Mouse (Mus musculus) large intestine, adult 2 months (tissue): ENCODE measurements around the gene Nadk2. TPM values are rescaled to one million over a fixed set of nuclear protein-coding genes. Genes with fewer than 3 reads are reported as not detected.

Experiments
- DNase-seq: peaks from one replicate; pipeline ENCODE4 v3.0.0-alpha.2; 2012; ENCODE audit warnings: low read depth, low spot score
- WGBS: fragments of 180-500 bp; shearing (Covaris S2); methylation state at CpG from one replicate; pipeline ENCODE4 v1.1.7; 2018; 5-methylcytosine and 5-hydroxymethylcytosine counted together
- polyA plus RNA-seq: library from polyadenylated mRNA; depleted of rRNA; stranded (reverse); fragments of >200 nt; gene quantifications from 2 replicates; pipeline ENCODE4 v1.2.3, GENCODE M21; 2012; rRNA removed

Nadk2 gene
- polyA plus RNA-seq, 1 experiment, result 9.2 TPM

DNA sequence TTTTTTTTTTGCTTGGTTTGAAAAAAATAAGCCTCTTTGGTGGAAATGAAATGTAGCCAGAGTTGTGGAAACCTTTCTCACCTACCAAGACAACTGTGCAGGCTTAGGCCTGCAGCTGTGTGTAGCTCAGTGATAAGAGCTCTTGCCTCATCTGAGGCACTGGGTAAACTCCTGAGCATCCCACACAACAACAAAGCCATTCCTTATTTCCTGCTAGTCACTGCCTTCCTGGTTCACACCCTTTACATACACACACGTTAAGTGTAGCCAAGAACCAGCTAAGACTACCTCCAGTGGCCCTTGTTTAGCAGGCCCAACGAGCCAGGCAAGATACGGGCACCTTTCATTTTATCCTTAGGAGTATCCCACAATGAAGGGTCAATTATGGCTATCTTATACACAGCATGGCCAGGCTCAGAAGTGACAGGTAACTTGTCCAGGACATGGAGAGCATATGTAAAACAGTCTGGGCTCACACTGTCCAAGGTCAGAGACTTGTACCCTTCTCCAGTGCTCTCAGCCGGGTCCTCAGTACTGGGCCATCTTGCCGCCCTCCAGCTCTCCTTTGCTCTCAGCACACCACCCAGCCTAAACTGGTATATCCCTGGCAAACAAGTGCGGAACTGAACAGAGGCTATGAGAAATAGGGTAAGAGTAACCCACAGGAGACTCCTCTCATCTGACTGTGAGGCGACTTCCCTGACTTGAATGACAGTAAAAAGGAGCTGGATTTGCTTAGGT lies 56.2 kb downstream of the Nadk2 start:
- 71% methylated on average over 7 of the region's 7 CpGs for WGBS
- no peak for DNase-seq

DNA sequence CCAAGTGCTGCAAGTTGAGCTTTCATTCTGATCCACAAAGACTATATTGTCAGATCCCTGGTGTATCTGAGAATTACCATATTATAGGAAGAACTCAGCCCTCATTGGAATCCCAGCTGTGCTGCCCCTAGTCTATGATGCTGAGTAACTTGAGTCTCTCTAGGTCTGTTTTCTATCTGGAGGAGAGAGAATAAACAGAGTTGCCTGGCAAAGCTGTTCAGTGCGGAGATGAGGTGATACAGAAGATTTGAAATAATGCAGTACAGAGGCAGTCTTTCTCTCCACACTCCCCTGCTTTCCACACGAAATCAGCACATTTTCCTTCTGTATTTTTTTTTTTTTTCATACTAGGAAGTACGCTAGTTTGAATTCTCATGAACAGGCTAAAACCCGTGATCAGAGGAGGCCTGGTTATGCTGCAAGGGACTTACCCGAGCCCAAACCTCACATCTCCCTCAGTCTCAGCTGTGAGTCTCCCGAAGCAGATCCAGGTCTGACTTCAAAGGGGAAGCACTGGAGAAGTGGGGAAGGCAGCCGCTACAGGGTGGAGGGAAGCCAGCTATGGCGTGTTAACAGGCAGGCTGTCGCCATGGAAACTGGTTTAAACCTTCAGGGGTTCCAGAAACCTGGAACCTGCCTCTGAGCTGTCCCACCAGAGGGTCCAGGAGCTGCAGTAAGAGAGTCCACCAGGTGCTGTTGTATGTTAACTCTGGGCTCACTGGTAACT lies 59.9 kb downstream of the Nadk2 start:
- DNase-seq, result no peak
- 83% methylated on average over 9 of the region's 9 CpGs for WGBS

DNA sequence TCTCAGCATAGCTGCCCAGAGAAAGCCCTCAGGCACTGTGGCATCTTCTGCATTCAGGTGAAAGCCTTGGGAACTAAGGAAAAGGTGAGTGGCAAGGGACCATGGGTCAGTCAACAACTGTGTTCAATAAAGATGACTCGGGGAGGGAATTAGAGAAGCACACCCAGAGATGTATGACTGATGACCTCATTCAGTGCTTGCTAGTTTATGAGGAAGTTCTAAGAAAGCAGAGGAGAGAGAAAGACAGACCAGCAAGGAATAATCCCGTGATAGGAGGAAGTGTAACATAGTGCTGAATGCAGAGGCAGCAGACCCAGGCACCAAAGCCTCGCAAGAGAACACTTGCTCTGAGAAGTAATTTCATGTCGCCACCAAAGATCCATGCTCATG lies 60.4 kb downstream of the Nadk2 start:
- WGBS, result 46% methylated on average over 4 of the region's 4 CpGs
- DNase-seq, result no peak

DNA sequence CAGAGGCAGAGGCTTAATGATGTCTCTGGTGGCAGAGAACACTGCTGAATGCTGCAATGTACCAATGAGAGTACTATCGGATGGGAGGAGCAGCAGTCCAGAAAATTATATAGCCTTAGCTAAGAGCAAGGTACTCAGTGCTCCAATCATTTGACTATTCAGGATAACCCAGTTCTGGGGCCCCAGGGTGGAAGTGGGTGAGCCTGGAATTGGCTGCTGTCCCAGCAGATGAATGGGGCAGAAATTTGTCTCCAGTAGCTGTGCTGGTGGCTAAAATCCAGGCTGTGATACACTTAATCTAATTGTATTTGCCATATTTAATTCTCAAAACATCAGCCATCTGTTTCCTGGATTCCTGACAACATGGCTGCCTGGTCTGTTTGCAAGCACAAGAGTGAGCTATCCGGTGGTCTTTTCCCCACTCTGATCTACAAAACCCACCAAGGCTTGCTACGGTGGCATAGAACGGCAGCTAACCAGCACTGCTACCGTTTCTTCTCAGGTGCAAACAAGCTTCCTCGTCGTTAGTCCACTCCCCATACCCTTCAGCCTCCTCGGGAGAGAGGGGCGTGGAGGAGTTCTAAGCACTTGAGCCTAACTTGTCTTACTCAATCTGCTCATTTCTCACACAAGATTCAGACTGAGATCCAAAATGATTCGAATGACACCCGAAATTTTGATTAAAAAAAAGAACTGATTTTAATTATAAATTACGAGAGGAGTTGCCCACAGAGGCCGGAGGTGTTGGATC lies 61.8 kb downstream of the Nadk2 start:
- WGBS, result 43% methylated on average over 13 of the region's 13 CpGs
- no peak for DNase-seq

DNA sequence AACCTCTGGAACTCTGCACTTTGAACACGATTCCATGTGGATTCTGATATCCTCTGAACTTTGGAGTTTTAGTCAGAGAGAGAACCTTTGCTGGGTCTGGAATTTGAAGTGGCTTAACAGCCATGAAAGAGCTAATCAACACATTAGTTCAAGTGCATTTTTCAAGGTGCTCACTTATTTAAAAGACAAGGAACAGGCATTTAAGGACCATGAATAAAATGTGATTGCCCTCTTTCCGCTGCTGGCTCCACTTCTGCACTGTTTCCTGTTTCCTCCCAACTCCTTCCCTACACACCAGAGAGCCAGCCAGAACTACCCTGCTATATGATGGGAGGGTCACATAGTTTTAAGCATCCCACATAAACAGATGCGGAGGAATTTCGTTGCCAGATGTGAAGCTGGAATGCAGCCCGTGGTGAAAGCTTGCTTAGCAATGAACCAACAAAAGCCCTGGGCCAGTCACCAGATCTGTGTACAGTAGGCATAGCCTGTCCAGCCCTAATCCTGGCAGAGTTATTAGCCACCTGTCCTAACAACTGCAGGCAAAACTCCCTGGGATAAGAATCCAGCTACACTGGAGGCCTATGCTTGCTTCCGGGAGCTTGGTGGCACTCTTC lies 63.9 kb downstream of the Nadk2 start:
- DNase-seq, result no peak
- 28% methylated on average over 6 of the region's 6 CpGs for WGBS

DNA sequence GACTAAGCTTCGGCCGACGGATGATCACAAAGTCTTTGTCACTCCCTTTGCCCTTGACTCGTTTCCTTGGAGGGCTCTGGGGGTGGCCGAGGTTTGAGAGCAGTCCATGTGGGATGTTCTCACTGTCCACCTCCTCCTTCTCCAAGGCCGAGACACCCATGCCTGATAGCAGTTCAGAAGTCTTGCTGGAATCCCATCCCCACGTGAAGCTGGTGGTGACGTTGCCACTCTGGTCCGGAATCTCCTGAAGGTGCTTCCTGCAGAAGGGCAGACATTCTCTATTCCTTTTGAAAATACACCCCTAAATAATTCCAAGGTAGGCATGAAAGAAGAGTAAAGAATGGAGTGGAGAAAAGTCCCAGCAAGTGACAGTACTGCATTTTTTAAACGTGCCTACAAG lies 68.4 kb downstream of the Nadk2 start:
- 28% methylated on average over 10 of the region's 10 CpGs for WGBS
- no peak for DNase-seq

DNA sequence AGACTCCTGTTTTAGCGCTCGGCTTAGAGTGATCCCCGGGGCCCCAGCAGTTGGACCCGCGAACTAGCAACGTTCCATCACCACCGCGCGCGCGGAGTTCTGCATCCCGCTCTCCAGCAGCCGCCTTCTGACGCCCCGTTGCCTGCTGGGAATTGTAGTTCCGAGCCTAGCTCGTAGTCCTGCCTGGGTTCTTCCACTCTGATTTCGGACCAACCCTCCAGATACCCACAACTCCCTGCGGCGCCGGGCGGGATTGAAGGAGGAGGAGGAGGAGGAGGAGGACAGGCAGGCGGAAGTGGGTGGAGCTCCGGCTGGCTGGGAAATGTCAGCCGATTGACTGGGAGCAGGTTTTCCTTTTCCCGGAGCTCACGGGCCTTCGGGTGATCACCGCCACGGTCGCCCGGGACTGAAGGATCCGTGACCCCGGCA lies 69.2 kb downstream of the Nadk2 start, which contains the start of gene Lmbrd2:
Gene Lmbrd2 (plus strand): TSS at position 299 of the 429 bp plus-strand sequence.
- peak; percentile 95 for DNase-seq
- 1% methylated on average over 34 of the region's 34 CpGs for WGBS

DNA sequence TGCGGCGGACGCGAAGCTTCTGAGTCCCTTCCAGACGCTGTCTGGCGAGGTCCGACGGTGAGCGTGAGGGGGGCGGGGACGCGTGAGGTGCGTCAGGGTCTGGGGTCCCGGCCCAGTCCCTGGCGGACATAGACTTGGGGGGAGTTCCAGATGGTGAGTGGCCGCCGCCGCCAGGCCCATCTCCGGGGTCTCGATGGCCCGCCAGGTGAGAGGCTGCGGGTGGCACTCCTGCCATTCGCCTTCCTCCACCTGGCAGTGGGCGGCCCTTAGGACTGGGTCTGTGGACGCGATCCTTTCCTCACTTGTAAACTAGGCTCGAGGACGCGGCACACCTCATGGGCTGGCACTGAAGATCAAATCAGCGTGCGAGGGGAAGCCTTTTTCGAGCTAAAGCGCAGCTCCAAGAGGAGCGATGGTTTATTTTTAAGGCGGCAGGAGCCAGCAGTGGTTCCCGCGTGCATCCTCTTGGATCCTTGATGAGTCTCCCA lies 69.7 kb downstream of the Nadk2 start:
- DNase-seq, result no peak
- WGBS, result 0% methylated on average over 37 of the region's 37 CpGs

DNA sequence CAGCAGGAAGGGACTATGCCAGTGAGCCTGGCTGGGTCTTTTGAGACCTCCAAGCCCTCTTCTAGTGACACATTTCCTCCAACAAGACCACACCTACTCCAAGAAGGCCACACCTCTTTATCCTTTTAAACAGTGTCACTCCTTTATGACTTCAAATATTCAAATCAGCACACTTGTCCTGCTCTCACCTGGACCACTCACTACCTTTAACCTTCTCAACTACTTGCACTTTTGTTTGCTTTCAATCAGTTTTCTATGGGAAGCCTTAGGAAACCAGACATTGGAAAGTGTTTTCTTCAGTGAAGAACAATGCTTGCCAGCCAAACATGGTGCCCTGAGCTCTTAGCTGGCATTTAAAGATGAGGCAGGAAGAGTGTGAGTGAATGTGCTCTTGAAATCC lies 84.3 kb downstream of the Nadk2 start, which contains the start of gene Skp2:
Gene Skp2 (minus strand): TSS at position 101 of the 400 bp plus-strand sequence.
- no peak for DNase-seq

Other genes starting within 250 kb of the Nadk2 start
- 0.07 TPM in 1 of 2 replicates, not detected in the other for gene Ranbp3l, start 103.3 kb upstream of the Nadk2 start, polyA plus RNA-seq
- gene Lmbrd2, start 69.3 kb downstream of the Nadk2 start, polyA plus RNA-seq, result 4.9 and 11.9 TPM in 2 replicates
- 2.4 and 3.0 TPM in 2 replicates for gene Skp2, start 84.2 kb downstream of the Nadk2 start, polyA plus RNA-seq
- not detected in 2 replicates for gene Ugt3a1, start 205.6 kb downstream of the Nadk2 start, polyA plus RNA-seq